Mouse (Mus musculus) ovary, postnatal 14 days (tissue): Measurements from ENCODE around the gene Fam8a1.

Experiments
- DNase-seq: peaks from one replicate; pipeline ENCODE4 v3.0.0; 2022; ENCODE audit warnings: low spot score

Gene Fam8a1

DNA sequence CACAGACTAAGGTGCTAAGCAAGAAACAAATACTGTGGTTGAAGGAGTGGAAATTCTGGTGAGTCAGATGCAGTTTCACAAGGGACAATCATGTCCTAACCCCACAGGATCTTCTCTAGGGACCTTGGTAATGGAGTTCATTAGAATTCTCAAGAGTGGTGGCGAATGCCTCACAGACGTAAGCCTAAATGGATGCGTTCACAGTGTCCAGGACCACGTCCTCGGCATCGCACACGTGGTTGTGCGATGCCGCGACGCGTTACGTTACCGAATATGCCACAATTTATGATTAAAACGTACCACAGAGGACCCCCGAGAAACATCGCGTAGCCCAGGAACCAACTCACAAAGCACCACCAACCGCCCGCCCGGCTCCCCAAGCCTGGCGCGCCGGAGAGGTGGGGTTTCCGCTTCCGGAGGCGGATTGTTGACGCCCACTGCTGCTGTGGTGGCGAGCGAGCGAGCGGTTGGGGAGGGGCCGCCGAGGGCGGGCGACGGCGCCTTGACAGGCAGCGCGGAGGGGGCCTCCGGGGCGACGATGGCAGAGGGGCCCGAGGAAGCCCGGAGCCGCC is at the start of gene Fam8a1:
Gene Fam8a1, plus strand, starts transcription at position 475 of the 572 bp plus-strand sequence.
- peak; percentile 93 for DNase-seq

DNA sequence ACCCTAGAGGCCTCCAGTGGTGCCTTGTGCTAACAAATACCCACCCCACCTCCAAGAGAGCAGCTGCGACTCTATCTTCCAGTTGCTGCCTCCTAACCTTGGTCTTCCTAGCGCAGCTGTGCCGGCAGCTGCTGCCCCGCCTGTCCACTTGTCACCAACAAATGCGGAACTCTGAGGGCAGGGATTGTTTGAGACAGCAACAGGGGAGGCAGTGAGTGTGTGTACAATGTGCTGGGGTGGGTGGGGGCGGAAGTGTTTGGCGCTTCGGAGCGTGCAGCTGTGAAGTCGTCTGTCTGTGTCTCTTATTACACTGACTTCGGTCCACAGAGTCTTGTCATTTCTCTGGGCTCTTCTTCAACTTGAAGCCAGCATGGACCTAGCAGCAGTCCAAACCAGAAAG is 49.7 kb upstream of the Fam8a1 start:
- no peak for DNase-seq

DNA sequence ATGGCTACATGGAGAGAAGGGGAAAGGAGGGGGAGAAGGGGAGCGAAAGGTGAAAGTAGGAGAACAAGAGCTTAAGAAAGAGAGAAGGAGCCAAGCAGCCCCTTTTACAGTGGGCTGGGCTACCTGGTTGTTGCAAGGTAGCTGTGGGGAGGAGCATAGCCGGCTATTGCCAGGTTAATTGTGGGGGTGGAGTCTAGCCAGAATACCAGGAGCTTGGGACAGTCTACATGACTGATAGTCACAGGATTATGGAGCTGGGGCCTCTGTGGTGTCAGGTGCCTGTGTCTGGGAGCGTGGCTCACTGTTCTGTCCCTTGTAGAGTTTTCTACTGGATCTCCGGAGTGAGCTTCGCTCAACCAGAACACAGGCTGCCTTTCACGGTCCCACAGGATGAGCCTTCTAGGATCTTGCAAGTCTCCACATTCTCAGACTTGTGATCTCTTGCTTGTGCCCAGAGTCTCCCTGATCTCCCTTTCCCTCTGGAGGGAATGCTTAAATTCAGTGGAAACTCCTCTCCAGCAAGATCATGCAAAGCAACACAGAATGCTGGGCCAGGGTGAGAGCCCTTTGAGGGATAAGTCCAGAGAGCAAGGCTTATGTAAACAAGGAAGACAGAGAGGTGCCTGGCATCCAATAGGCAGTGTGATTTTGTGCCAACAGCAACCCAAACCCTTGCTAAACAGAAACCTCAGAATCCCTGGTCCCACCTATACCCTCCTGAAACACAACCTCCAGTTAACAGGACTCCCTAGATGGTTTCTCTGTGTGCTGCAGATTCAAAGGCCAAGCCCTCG is 48.2 kb upstream of the Fam8a1 start:
- DNase-seq: no peak

DNA sequence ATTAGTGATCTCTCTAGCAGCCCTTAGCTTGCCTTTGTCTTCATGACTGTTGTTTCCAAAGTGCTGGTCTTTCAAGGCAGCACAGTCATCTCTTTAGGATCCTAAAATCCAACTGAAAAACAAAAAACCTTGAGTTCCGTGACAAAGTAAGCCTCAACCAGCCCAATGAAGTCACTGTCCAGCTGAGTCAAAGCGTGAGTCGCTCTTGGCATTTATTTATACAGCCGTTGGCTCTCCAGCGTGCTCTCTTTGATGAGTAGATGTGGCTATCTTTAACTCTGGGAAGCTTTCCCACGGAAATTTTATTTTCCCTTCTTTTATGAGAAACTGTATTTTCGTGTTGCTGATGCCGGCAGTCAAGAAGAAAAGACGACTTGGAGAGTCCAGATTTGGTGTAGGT is 42.7 kb upstream of the Fam8a1 start:
- no peak for DNase-seq

DNA sequence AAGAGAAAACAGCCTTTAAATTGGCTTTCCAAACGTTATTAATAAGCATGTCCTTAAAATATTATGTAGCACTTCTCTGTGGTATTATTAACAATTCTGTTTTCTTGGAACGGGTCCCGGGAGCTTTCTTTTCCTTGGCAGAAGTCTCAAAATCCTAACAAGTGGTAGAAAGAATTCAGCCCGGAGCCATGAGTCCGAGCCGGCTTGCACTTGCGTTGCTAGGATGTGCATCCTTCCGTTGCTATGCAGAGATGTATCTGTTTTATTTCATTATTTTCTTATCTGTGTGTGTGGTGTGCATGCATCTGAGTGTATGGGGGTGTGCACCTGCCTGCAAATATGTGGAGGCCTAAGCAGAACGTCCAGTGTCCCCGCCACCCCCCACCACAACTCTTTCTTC is 41.5 kb upstream of the Fam8a1 start:
- DNase-seq: peak; percentile 27

DNA sequence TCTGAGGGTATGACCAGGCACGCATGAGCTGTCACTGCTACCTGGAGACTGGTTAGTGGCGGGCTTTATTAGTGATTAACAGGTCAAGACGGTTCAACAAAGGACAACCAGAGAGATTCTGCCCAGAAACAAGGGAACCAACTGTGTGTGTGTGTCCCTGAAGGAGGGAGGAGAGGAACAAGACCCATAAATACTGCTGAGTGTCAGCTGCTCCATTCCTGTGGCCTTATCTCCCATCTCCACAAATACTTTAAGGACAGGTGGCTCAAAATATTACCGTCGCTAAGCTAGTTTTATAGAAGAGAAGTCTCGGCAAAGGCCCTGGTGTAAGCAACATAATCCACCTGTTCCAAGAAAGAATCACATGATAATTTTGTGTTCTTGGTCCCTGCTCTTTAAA is 39.9 kb upstream of the Fam8a1 start:
- no peak for DNase-seq

DNA sequence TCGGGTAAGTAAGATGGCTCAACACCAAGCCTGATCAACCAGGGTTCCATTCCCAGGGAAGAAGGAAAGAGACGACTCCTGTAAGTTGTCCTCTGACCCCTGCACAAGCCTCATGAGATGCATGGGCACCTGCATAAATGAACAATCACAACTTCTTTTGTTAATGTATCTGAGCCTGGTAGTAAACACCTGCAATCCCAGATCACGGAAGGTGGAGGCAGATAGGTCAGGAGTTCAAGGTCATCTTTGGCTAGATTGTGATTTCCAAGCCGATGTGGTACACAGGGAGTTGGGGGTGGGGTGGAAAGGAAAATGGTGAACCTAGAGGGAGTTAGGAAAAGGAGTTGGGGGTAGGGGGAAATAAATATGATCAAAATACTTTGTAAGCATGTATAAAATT is 36.5 kb upstream of the Fam8a1 start:
- DNase-seq: no peak

DNA sequence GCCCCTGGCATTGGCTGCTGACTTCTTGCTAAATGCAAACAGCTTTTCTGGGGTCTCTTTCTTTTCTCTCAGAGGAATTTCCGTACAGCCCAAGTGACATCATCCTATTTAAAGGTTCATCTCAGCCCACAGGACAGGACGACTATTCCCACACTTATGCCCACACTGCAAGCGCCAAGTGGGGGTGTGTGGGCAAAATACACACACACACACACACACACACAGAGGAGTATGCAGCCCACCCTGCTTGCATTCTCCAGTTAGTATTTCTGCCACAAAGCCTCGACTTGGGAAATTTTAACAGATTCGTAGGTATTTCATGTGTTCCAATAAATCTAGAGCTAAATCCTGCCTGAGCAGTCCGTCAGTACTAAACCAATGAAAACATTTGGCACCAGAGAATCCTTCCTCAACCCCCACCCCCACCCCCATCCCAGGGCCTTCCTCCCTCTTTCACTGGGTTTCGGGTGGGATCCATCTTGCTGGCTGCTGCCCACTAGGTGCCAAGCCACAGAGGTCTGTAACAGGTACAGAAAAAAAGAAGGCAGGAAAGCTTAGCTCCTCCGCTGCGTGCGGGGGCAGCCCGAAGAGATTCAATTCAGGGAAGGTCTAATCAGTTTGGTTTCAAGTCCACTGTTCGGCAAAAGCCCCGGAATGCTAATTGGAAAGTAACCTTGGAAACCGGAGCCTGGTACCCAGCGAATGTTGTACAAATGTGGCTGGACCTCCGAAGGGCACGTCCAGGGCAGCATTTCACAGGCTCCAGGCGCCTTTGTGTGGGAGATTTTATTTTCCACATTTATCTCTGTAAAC is 35.8 kb upstream of the Fam8a1 start:
- no peak for DNase-seq

DNA sequence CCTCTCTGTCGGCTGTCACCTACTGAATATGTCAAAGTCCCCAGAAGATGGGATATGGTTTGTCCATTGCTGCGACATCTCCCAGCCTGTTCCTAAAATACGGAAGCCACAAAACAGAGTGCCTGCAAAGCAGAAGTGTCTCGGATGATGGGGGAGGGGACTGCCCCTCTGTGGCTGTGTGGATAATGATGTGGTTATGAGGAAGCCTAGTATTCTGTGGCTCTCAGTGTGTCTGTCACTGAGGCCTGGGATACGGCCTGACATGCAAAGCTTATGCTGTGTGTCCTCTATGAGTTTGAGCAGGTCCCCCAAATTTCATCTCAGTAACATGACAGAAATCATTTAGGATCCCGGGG is 35.2 kb upstream of the Fam8a1 start:
- no peak for DNase-seq

DNA sequence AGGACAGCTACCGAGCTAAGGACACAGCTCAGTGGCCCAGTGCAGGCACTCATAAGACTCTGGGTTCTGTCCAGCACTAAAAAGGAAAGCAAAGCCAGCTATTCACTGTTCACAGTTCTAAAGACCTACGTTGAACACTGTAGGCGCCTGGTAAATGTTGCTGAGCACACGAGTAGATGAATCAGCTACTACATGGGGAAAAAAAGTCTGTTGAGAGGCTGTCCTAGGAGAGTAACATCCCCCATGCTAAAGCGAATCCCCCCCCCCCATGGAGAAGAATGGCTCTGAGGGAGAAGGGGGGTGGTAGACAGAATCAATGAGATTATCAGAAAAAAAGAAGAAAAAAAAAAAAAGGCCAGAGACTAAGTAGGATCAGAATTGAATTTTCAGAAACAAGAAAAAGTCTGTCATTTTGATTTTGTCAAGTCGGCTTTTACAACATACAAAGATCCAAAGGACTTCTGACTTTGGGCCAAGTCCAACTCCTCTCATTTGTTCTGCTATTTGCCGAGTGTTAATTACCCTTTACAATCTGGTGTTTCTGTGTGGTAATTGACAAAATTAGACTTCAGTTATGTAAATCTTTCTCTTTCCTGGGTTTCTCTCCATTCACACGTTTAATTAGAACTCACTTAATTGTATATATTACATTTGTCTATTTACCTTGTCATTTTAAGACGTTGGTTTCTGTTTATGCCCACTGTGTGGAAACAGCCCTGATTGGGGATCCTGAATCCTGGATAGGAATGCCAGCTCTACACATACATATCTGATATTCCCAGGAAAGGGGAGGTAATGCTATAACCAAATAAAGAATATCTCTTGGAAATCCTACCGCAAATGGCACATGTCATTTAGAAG is 28.5 kb upstream of the Fam8a1 start:
- DNase-seq: no peak

DNA sequence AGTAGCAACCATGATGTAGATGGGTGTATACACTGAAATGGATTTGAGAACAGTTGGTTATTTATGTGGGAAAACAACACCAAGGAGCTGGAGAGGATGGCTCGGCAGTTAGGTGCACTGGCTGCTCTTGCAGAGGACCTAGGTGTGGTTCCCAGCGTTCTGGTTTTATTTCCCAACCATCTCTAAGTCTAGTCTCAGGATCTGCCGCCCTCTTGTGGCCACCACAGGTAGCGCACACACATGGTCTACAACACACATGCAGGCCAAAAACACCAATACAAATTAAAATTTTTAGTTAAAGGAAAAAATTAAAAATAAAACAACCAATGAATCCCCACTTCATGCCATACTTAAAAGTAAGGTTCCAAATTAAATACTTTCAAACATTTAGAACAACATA is 27.0 kb upstream of the Fam8a1 start:
- no peak for DNase-seq

DNA sequence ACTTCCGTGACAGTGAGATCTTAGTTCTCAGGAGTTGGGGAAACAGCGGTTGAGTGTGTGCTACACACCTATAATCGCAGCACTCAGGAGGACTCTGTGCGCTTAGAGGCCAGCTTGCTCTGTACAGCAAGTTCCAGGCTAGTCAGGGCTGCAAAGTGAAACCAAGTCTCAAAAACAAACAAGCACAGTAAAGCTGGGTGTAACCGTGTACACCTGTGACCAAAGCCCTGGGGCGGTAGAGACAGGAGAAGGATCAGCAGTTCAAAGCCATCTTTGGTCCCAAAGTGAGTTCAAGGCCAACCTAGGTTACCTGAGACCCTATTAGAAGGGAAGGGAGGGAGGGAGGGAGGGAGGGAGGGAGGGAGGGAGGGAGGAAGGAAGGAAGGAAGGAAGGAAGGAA is 25.1 kb upstream of the Fam8a1 start:
- DNase-seq: no peak

DNA sequence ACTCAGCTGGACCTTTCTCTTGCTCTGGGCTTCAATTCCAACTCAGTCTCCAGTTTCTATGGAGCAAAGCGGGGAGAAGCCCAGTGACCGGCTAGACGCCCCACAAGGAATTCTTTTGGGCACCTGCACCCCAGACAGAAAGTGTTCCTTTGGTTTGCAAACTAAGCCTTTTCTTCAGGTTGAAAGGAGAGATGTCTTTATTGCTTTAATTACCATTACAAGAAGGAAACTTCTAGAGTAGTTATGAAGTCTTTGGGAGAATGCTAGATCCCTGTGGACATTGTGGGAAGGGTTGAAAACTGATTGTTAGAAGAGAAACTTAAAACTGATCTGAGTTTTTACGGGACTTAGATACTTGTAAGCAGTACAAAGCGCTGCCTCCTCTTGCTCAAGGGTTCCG is 23.8 kb upstream of the Fam8a1 start:
- DNase-seq: no peak

DNA sequence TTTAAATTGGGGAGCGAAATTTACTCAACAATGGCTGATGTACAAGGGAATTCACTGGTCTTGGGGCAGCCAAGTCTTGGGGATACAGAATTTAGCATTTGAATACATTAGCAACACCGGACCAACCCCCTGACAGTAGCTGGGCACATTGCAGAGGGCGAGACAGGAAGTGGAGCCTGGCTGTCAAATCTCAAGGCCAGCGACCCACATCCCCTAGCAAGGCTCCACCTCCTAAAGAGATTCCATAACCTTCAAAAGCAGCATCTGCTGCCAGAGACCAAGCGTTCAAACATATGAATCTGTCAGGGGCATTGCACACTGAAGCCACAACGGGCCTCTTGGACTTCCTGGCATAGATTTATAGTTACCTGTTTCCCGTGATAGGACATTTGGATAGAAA is 17.5 kb upstream of the Fam8a1 start:
- no peak for DNase-seq

DNA sequence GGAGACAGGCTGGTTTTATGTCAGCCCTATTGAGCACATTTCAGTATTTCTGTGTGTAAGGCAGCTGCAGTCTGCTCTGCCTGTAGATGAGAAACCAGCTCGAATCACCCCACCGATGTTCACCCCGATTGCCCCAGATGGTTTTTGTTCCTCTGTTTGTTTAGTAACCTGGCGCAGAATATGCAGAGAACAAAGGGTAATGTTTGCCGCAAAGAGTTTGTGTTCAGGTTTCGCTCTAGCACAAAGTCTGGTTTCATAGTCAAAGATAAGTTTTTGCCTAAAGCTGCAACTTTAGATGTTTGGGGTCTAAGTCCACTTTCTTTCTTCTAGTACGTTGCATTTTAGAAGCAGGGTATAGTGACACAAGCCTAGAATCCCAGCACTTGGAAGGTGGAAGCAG is 16.7 kb upstream of the Fam8a1 start:
- DNase-seq: no peak

DNA sequence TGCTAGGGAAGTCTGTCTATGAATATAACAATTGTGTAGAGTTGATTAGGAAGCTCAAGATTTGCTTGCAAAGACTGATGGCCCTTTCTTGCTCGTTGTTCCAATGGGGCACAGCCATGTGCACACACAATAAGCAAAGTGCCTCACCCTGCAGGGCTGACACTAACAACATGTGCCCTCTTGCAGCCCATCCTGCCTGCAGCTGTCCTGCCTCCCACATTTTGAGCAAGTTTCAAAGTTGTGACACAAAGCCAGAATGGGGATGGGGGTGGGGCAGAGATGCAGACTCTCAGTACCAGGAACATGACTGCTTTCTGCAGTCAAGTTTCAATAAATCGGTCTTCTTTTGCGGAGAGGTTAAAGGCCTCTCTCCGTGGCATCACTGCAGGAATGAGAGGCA is 15.7 kb upstream of the Fam8a1 start:
- DNase-seq: no peak

DNA sequence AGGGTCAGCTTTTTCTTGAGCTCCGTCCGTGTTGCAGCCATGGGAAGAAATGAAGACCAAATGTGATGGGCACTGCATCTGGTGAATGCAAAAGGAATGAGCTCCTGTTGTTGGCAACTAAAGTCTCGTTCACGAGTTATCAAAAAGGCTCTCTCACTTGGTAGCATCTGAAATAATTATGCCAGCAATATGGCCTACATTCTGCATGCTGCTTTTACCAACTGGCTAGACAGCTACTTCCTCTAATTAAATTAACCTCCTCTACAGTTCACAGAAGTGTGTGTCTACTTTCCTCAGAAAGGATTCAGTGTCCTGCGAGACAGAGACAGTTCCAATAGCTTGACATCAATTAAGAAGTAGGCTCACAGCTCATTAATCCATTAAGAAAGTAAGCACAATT is 14.8 kb upstream of the Fam8a1 start:
- DNase-seq: no peak

DNA sequence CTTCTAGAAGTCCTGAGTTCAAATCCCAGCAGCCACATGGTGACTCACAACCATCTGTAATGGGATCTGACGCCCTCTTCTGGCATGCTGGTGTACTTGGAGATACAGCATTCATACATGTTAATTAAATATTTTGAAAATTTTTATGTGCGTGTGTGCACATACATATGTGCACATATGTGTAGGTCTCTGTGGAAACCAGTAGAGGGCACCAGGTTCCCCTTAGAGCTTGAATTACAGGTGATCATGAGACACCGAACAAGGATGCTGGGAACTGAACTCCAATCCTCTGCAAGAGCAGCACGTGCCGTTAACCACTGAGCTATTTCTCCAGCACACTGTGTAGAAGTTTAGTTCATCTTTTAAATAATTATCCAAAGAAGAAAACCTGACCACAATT is 10.1 kb upstream of the Fam8a1 start:
- no peak for DNase-seq

DNA sequence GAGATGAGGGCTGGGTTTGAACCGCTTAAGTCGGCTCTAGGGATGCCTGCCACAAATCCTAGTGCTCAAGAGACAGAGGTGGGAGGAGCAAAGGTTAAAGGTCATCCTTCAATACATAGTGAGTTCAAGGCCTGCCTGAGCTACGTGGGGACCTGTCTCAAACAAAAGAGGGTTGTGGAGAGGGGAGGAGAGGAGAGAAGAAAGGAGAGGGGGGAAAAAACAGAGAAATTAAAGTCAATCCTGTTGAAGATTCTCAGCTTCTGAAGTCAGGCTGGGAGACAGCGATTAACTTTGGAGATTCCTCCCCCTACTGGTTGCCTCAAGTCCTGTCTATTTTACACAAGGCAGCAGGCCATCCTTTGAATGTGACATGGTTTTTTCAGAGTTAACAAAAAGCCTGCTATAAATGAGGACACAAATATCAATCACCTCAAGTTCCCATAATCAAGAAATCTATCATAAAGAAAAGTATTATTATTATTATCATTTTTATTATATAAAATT is 5.8 kb upstream of the Fam8a1 start:
- no peak for DNase-seq

DNA sequence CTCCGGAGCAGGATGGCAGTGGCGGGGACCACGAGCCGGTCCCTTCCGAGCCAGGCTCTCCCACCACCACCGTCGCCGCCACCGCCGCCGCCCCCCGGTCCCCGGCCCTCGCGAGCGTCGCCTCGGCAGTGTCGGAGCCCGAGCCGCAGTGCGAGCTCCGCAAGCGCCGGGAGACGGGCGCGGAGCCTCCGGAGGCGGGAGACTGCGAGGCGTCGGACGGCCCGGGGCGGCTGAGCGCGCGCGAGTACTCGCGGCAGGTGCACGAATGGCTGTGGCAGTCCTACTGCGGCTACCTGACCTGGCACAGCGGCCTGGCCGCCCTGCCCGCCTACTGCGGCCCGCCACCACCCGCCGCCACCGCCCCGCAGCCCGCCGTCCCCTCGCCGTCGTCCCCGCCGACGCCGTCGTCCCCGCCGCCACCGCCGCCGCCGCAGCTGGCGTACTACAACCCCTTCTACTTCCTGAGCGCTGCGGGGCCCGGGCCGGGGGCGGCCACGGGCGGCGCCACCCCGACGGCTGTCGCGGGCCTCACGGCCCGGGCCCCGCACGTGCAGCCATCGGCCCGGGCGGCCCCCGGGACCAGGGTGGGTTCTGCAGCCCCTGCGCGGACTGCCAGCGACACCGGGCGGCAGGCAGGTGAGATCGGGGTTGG is 424 bp downstream of the Fam8a1 start:
- no peak for DNase-seq

DNA sequence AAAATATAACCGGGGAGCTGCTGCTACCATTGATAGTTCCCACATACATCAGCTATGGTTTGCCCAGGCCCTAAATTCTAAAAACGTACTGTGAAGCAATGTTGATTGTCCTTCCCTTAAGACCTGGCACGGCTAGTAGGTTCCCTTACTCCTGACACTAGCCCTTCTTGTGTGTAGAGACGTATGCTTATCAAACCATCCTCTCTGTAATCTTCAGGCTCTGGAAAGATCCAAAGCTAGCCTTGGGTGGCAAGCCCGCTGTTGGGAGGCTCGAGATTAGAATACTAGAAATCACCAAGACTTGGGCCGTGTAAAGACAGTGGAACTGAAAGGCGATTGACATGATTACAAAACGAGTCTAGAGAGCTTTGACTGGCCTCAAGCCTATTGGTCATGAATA is 1.2 kb downstream of the Fam8a1 start:
- DNase-seq: no peak

DNA sequence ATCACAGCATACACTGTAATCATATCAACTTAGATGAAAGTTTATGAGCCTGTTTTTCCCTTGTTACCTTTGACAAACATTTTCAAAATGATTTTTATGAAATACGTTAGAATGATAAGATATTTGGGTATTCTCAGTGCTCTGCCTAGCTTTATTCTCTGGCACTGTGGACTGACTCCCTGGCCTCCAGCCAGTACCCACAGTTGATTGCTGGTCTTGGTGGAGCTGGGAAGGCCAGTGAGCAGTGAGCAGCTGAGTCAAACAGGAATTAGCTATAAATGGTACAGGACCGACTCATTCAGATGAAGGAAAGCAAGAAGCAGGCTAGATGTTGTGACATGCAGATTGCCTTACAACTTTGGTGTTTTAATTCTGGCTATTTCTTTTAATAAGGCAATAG is 5.3 kb downstream of the Fam8a1 start:
- no peak for DNase-seq
